Mouse (Mus musculus) CD4-positive helper T cell, adult 2 months (primary cell): ENCODE results near the gene Dhx40.

Source experiments
- DNase-seq: peaks from one replicate; pipeline ENCODE4 v3.0.0-alpha.2; 2012; ENCODE audit warnings: low read depth, missing footprints, low spot score

The Dhx40 gene

GRCm38 (mm10) chr11:86807505-86807989 is at the start of gene Dhx40:
Dhx40 (minus strand) TSS chr11:86807746.
- peak; percentile 93 for DNase-seq

- DNase-seq: no peak
Observed at GRCm38 (mm10) chr11:86855639-86856425, 48.3 kb upstream of the Dhx40 start.

GRCm38 (mm10) chr11:86853081-86853480 is 45.5 kb upstream of the Dhx40 start:
- DNase-seq: no peak

GRCm38 (mm10) chr11:86852534-86853054 is 45.0 kb upstream of the Dhx40 start:
- no peak for DNase-seq

GRCm38 (mm10) chr11:86851714-86852533 is 44.4 kb upstream of the Dhx40 start:
- no peak for DNase-seq

DNA sequence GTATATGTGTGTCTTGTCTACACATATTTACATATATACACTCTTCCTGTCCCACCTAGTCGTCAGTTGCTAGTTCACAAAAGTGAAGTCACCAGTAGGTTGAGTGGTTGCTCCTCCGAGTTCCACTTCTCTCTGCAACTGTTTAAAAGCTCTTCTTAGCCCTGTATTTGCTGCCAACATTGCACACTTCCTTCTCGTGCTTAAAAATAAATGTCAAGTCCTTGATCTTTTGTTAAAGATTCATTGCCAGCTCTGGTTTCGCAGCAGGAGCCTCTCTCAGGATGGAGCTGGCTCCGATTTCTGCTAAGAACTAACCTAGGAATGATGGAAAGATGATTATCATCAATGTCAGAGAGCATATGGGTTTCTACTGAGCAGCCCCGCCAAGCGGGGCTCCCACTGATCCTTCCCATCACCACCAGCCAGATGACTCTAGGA is 43.7 kb upstream of the Dhx40 start:
- DNase-seq: no peak

GRCm38 (mm10) chr11:86843831-86844230 is 36.3 kb upstream of the Dhx40 start:
- DNase-seq: no peak

DNA sequence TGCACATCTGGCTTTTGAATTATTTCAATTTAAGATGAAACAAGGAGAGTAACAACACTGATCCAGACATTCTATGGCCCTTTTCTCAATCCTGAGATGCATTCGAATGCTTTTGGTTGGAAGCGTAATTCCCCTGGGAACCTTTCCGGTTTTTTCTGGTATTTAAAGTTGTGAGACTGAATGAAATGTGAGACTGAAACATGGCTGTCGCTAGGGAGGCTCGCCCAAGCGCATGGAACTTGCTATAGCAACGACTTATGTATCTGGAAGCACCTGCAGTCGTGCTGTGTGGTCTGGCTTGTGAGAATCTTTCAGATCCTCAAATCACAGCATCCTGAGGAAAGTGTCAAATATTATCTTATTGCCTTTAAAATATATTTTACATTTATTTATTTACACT is 33.7 kb upstream of the Dhx40 start:
- DNase-seq: no peak

DNA sequence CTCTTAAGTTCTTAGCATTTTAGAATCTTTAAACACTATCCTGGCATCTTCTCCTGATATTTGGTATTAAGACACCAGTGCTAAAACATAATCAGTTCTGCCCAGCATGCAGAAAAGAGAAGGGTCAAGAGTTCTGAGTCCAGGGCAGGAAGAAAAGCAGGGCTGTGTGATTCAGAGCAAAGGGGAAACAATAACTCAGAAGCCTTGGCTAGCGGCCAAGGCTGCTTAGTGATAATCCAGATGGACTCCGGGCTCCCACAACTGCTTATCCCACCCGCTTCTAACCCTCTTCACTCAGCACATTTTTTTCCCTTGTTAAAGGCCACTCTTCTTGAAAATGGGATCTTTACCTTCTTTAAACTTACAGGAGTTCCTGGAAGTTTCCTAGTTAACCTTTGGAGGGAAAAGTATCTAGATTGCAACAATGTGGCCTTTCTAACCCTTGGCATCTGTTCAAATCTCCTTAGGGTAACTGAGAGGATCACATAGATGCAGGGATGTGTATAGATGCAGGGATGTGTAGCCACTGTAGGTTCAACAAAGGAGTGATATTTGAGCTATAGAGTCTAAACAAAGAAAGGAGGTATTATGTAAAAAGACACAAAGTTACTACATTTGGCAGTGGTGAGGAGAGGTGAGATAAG is 33.1 kb upstream of the Dhx40 start:
- DNase-seq: no peak

DNA sequence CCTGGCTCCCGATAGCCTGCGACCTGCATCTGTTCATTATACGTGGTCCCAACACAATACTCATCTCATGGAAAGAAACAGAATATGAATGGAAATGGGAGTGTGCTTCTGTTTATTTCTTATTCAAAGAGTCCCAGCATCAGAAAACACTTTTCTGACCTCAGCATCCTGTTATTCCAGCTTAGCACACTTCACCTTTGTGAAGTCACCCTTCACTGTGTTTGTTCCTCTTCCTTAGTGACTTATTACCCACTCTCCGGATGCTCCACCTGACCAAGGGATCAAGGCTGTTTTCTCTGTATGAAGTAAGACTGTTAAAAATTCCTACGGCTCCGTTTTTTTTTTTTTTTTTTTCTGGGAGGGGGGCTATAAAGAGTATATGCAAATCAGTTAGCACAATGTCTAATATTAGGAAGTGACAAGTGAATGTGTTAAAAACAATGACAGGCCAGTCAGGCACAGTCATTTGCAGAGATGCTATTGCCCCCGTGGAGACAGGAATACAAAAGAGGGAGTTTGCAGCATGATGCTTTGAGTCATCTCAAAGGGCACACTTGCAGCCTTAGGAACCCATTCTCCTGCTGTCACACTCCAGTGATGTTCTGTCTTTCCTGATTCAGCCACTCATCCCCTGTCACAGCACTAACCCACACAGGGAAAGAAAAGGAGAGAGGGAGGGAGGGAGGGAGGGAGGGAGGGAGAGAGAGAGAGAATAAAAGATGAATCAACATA is 32.3 kb upstream of the Dhx40 start:
- peak; percentile 31 for DNase-seq

- DNase-seq: no peak
Observed at GRCm38 (mm10) chr11:86838792-86839191, 31.2 kb upstream of the Dhx40 start.

DNA sequence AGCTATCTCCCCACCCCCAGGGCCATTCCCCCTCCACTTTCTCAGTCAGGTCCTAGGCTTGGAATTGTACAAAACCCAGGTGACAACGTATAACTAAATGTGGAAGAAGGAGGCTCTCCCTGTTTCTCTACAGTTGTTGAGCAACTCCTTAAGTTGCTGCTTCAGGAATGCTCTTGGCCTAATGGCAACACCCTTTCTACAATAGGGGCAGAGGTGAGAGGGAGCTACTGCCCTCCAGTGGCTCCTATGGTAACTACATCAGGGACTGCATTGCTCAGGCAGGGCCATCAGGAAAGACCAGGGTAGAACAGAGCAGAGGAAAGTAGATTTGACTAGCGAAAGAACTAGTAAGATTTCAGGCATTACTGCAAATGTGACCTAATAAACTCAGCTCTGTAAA is 28.8 kb upstream of the Dhx40 start:
- peak; percentile 84 for DNase-seq

- no peak for DNase-seq
Observed at GRCm38 (mm10) chr11:86834628-86835338, 27.2 kb upstream of the Dhx40 start.

- peak; percentile 34 for DNase-seq
Observed at GRCm38 (mm10) chr11:86834050-86834449, 26.5 kb upstream of the Dhx40 start.

GRCm38 (mm10) chr11:86833153-86833552 is 25.6 kb upstream of the Dhx40 start:
- no peak for DNase-seq

- DNase-seq: peak; percentile 89
Observed at GRCm38 (mm10) chr11:86828396-86828795, 20.9 kb upstream of the Dhx40 start.

DNA sequence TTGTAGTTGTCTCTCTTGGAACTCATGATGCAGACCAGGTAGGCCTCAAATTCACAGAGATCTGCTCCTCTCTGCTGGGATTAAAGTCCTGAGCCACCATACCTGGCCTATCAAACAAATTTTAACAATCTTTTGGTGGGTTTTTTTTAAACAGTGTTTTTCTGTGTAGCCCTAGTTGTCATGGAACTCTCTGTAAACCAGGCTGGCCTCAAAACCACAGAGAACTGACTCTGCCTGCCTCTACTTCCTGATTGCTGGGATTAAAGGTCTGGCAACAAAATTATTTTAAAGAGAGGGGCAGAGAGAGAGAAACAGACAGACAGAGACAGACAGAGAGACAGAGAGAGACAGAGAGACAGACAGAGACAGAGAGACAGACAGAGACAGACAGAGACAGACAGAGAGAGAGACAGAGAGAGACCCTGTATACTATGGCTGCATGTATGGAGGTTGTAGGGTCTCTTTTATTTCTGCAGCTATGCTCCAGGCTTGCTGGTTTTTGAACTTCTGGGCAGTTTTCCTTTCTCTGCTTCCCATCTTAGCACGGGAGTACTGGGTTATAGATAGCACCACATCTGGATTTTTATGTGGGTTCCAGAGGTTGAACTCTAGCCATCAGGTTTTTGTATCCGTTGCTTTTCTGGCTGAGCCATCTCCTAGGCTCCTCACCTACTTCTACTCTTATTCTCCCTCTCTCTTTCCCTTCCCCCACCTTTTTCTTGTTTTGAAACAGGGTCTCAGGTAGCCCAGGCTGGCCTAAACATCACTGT is 20.1 kb upstream of the Dhx40 start:
- DNase-seq: peak; percentile 86

- no peak for DNase-seq
Observed at GRCm38 (mm10) chr11:86824433-86824832, 16.9 kb upstream of the Dhx40 start.

DNA sequence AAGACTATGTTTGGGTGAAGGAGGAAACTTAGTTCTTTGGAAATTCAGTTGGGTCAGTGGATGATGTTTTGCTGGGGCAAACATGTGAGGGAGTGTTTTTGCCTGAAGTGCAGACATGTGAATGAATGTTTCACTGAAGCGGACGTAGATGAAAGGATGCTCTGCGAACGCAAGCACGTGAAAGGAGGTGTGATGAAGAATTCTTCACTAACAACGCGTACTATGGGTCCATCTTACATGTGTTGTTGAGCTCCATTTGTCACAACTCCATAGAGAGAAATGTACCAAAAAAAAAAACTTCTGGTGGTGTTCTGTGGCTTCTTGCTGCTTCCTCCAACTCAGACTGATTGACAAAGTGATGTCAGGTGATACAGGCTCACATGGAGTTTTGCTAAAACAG is 15.0 kb upstream of the Dhx40 start:
- DNase-seq: peak; percentile 74

DNA sequence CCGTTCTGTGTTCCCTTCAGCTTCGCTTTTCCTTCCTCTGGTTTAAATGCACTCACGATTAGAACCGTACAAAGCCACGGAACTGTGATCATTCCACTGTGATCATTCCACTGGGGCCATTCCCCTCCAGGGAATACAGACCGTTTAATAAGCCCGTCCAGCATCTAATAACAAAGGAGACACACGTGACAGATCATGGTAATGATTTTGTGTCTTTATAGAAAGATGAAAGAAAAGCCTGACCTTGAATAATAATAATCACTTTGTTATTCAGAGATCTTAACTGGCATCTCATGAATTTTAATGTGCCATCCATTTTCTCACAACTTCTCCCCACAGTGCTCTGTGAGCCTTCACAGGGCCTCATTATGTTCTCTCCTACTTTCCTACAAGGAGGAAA is 12.0 kb upstream of the Dhx40 start:
- no peak for DNase-seq
